Mouse (Mus musculus) adrenal gland, adult 2 months (tissue): ENCODE data around the gene Ptprd. TPM values are rescaled to one million over a fixed set of nuclear protein-coding genes. Genes with fewer than 3 reads are reported as not detected.
A peak's percentile ranks its signal among the peaks of the same experiment; 100 is the strongest.

Experiments
- DNase-seq: peaks from one replicate; pipeline ENCODE4 v3.0.0; 2021
- polyA plus RNA-seq: library from polyadenylated mRNA; depleted of rRNA; stranded (reverse); fragments of >200 nt; gene quantifications from 2 replicates; pipeline ENCODE4 v1.2.3, GENCODE M21; 2012
- total RNA-seq, 2 experiments: library from RNA; stranded (reverse); gene quantifications; 2 replicates each; pipeline ENCODE4 v1.2.3; 2021

Ptprd gene
- total and polyA plus RNA-seq, 3 experiments, result 6.2 to 91.9 (median 79.1) TPM

GRCm38 (mm10) chr4:76025571-76026325 is 2186.0 kb downstream of the Ptprd start:
- DNase-seq, result no peak

GRCm38 (mm10) chr4:76024502-76024821 is 2187.3 kb downstream of the Ptprd start:
- DNase-seq, result peak; percentile 70

GRCm38 (mm10) chr4:76023756-76024501 is 2187.8 kb downstream of the Ptprd start:
- no peak for DNase-seq

GRCm38 (mm10) chr4:76021670-76022069 is 2190.1 kb downstream of the Ptprd start:
- DNase-seq, result no peak

GRCm38 (mm10) chr4:76015026-76015425 is 2196.7 kb downstream of the Ptprd start:
- no peak for DNase-seq

GRCm38 (mm10) chr4:76014151-76014840 is 2197.5 kb downstream of the Ptprd start:
- no peak for DNase-seq

- DNase-seq, result no peak
Observed at GRCm38 (mm10) chr4:76008580-76008979, 2203.2 kb downstream of the Ptprd start.

- DNase-seq, result no peak
Observed at GRCm38 (mm10) chr4:76007219-76007618, 2204.5 kb downstream of the Ptprd start.

GRCm38 (mm10) chr4:76006717-76007116 is 2205.0 kb downstream of the Ptprd start:
- no peak for DNase-seq

- no peak for DNase-seq
Observed at GRCm38 (mm10) chr4:76004161-76004560, 2207.6 kb downstream of the Ptprd start.

GRCm38 (mm10) chr4:76000258-76000657 is 2211.5 kb downstream of the Ptprd start:
- no peak for DNase-seq

GRCm38 (mm10) chr4:75995841-75996240 is 2215.9 kb downstream of the Ptprd start:
- no peak for DNase-seq

- no peak for DNase-seq
Observed at GRCm38 (mm10) chr4:75994576-75994975, 2217.2 kb downstream of the Ptprd start.

- DNase-seq, result no peak
Observed at GRCm38 (mm10) chr4:75993092-75993491, 2218.7 kb downstream of the Ptprd start.

- DNase-seq, result peak; percentile 17
Observed at GRCm38 (mm10) chr4:75991621-75992245, 2220.0 kb downstream of the Ptprd start.

GRCm38 (mm10) chr4:75974728-75975127 is 2237.0 kb downstream of the Ptprd start:
- no peak for DNase-seq

GRCm38 (mm10) chr4:75973322-75973721 is 2238.4 kb downstream of the Ptprd start:
- DNase-seq, result no peak

GRCm38 (mm10) chr4:75969961-75970360 is 2241.8 kb downstream of the Ptprd start:
- DNase-seq, result no peak

GRCm38 (mm10) chr4:75968618-75969017 is 2243.1 kb downstream of the Ptprd start:
- DNase-seq, result no peak

- DNase-seq, result no peak
Observed at GRCm38 (mm10) chr4:75965810-75966209, 2246.0 kb downstream of the Ptprd start.

GRCm38 (mm10) chr4:75962916-75963315 is 2248.8 kb downstream of the Ptprd start:
- peak; percentile 7 for DNase-seq

- no peak for DNase-seq
Observed at GRCm38 (mm10) chr4:75961865-75962264, 2249.9 kb downstream of the Ptprd start.
